Mouse (Mus musculus): ENCODE data around the gene Med12l. TPM values are rescaled to one million over a fixed set of nuclear protein-coding genes. Genes with fewer than 3 reads are reported as not detected.

The Med12l gene
- total and polyA plus RNA-seq, 2 experiments = 1.4 TPM

DNA sequence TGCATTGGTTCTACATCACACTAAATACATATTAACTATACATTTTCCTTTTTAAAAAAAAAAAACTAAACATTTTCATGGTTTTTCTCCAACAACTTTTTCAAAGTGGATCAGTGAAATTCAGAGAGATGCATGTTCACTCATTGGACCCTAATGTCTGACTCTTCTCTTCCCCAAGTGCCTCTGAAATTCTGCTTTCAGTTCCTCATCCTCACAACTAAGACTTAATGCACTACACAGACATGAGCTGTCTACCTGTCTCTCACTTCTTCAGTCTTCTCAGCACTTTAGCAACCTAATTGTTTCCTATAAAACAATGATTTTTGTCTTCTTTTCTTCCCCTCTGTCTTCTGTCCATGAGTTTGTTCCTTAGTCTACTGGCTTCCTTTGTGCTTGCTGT, 219.8 kb downstream of the Med12l start:
- H3K27ac ChIP-seq (replicated peaks; ENCODE audit: insufficient read depth, low read depth, low read length) = no peak overlapping the region
- no peak overlapping the region for H3K9ac ChIP-seq (ENCODE audit: low read depth, low read length)
- no peaks in the 10 kb centered on the region for H3K36me3 ChIP-seq (ENCODE audit: control insufficient read depth, insufficient read depth, low read length)
- H3K4me3 ChIP-seq (ENCODE audit: insufficient read depth, low read depth, low read length) = no peak overlapping the region
- no peak for DNase-seq (ENCODE audit: extremely low read depth, low read depth, low spot score)
- no peaks in the 10 kb centered on the region for H3K27me3 ChIP-seq (ENCODE audit: control insufficient read depth, insufficient read depth, low read length)
- no peaks in the 10 kb centered on the region for H3K79me2 ChIP-seq (ENCODE audit: control insufficient read depth, insufficient read depth, low read length)
- TF ChIP-seq CTCF (IDR thresholded peaks at IDR 0.05; ENCODE audit: low read depth, low read length) (no peak), POLR2A (IDR thresholded peaks at IDR 0.05; ENCODE audit: extremely low read depth, insufficient read depth, low read length) (no peak)
- no peaks in the 10 kb centered on the region; the same call in 1 of the 2 replicates for H3K4me1 ChIP-seq (ENCODE audit: control insufficient read depth, insufficient read depth, low read length)

- Histone ChIP-seq H3K27me3 (ENCODE audit: control insufficient read depth, insufficient read depth, low read length) (no peaks in the 10 kb centered on the region), H3K36me3 (ENCODE audit: control insufficient read depth, insufficient read depth, low read length) (no peaks in the 10 kb centered on the region), H3K27ac (replicated peaks; ENCODE audit: insufficient read depth, low read depth, low read length) (no peak overlapping the region), H3K79me2 (ENCODE audit: control insufficient read depth, insufficient read depth, low read length) (no peaks in the 10 kb centered on the region), H3K4me3 (ENCODE audit: insufficient read depth, low read depth, low read length) (no peak overlapping the region), H3K9ac (ENCODE audit: low read depth, low read length) (no peak overlapping the region), H3K4me1 (ENCODE audit: control insufficient read depth, insufficient read depth, low read length) (no peaks in the 10 kb centered on the region; the same call in 1 of the 2 replicates)
- no peak for DNase-seq (ENCODE audit: extremely low read depth, low read depth, low spot score)
- 97% methylated on average over 9 of the region's 9 CpGs for WGBS
- TF ChIP-seq CTCF (IDR thresholded peaks at IDR 0.05; ENCODE audit: low read depth, low read length) = no peak
- no peak for TF ChIP-seq POLR2A (IDR thresholded peaks at IDR 0.05; ENCODE audit: extremely low read depth, insufficient read depth, low read length)
These were observed 222.1 kb downstream of the Med12l start for GRCm38 (mm10) chr3:59227696-59228095.

- no peaks in the 10 kb centered on the region for H3K27me3 ChIP-seq (ENCODE audit: control insufficient read depth, insufficient read depth, low read length)
- TF ChIP-seq POLR2A (IDR thresholded peaks at IDR 0.05; ENCODE audit: extremely low read depth, insufficient read depth, low read length) (no peak), CTCF (IDR thresholded peaks at IDR 0.05; ENCODE audit: low read depth, low read length) (no peak)
- peak overlapping the region; percentile 75 for H3K27ac ChIP-seq (replicated peaks; ENCODE audit: insufficient read depth, low read depth, low read length)
- H3K4me3 ChIP-seq (ENCODE audit: insufficient read depth, low read depth, low read length) = no peak overlapping the region
- no peaks in the 10 kb centered on the region for H3K79me2 ChIP-seq (ENCODE audit: control insufficient read depth, insufficient read depth, low read length)
- H3K36me3 ChIP-seq (ENCODE audit: control insufficient read depth, insufficient read depth, low read length) = no peaks in the 10 kb centered on the region
- no peaks in the 10 kb centered on the region; the same call in 1 of the 2 replicates for H3K4me1 ChIP-seq (ENCODE audit: control insufficient read depth, insufficient read depth, low read length)
- WGBS = 66% methylated on average over 10 of the region's 10 CpGs
- peak; percentile 58 for DNase-seq (ENCODE audit: extremely low read depth, low read depth, low spot score)
- H3K9ac ChIP-seq (ENCODE audit: low read depth, low read length) = no peak overlapping the region
These were observed 223.3 kb downstream of the Med12l start for GRCm38 (mm10) chr3:59228730-59229551.

- TF ChIP-seq POLR2A (IDR thresholded peaks at IDR 0.05; ENCODE audit: extremely low read depth, insufficient read depth, low read length) = no peak
- no peak for TF ChIP-seq CTCF (IDR thresholded peaks at IDR 0.05; ENCODE audit: low read depth, low read length)
- no peak overlapping the region for H3K4me3 ChIP-seq (ENCODE audit: insufficient read depth, low read depth, low read length)
- no peaks in the 10 kb centered on the region for H3K36me3 ChIP-seq (ENCODE audit: control insufficient read depth, insufficient read depth, low read length)
- DNase-seq (ENCODE audit: extremely low read depth, low read depth, low spot score) = no peak
- WGBS = 90% methylated on average over 3 of the region's 3 CpGs
- no peak overlapping the region for H3K27ac ChIP-seq (replicated peaks; ENCODE audit: insufficient read depth, low read depth, low read length)
- H3K27me3 ChIP-seq (ENCODE audit: control insufficient read depth, insufficient read depth, low read length) = no peaks in the 10 kb centered on the region
- no peak overlapping the region for H3K9ac ChIP-seq (ENCODE audit: low read depth, low read length)
- no peaks in the 10 kb centered on the region; the same call in 1 of the 2 replicates for H3K4me1 ChIP-seq (ENCODE audit: control insufficient read depth, insufficient read depth, low read length)
- H3K79me2 ChIP-seq (ENCODE audit: control insufficient read depth, insufficient read depth, low read length) = no peaks in the 10 kb centered on the region
These were observed 225.3 kb downstream of the Med12l start for GRCm38 (mm10) chr3:59230912-59231311.

DNA sequence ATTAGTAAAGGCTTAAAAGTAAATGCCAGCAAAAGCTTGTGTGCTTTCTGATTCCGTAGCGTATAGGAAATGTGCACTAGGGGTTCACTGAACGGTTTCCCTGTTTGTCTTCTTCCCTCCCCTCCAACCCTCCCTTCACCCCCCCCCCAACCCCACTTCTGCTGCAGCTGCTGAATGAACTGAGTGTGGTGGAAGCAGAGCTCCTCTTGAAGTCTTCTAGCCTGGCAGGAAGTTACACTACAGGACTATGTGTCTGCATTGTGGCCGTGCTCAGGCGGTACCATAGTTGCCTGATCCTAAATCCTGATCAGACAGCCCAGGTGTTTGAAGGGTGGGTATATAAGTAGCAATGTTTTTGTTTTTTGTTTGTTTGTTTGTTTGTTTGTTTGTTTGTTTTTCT, 229.3 kb downstream of the Med12l start:
- TF ChIP-seq CTCF (IDR thresholded peaks at IDR 0.05; ENCODE audit: low read depth, low read length) (no peak), POLR2A (IDR thresholded peaks at IDR 0.05; ENCODE audit: extremely low read depth, insufficient read depth, low read length) (no peak)
- DNase-seq (ENCODE audit: extremely low read depth, low read depth, low spot score) = no peak
- H3K36me3 ChIP-seq (ENCODE audit: control insufficient read depth, insufficient read depth, low read length) = no peaks in the 10 kb centered on the region; the same call in 1 of the 2 replicates
- no peaks in the 10 kb centered on the region for H3K79me2 ChIP-seq (ENCODE audit: control insufficient read depth, insufficient read depth, low read length)
- H3K4me3 ChIP-seq (ENCODE audit: insufficient read depth, low read depth, low read length) = no peak overlapping the region
- H3K27ac ChIP-seq (replicated peaks; ENCODE audit: insufficient read depth, low read depth, low read length) = no peak overlapping the region
- WGBS = 82% methylated on average over 5 of the region's 5 CpGs
- no peaks in the 10 kb centered on the region for H3K4me1 ChIP-seq (ENCODE audit: control insufficient read depth, insufficient read depth, low read length)
- no peaks in the 10 kb centered on the region for H3K27me3 ChIP-seq (ENCODE audit: control insufficient read depth, insufficient read depth, low read length)
- no peak overlapping the region for H3K9ac ChIP-seq (ENCODE audit: low read depth, low read length)

GRCm38 (mm10) chr3:59243384-59243783, 237.8 kb downstream of the Med12l start:
- no peaks in the 10 kb centered on the region for H3K27me3 ChIP-seq (ENCODE audit: control insufficient read depth, insufficient read depth, low read length)
- H3K4me1 ChIP-seq (ENCODE audit: control insufficient read depth, insufficient read depth, low read length) = no peaks in the 10 kb centered on the region
- no peak overlapping the region for H3K9ac ChIP-seq (ENCODE audit: low read depth, low read length)
- no peak overlapping the region for H3K4me3 ChIP-seq (ENCODE audit: insufficient read depth, low read depth, low read length)
- H3K36me3 ChIP-seq (ENCODE audit: control insufficient read depth, insufficient read depth, low read length) = no peaks in the 10 kb centered on the region
- WGBS = 81% methylated on average over 6 of the region's 6 CpGs
- no peaks in the 10 kb centered on the region for H3K79me2 ChIP-seq (ENCODE audit: control insufficient read depth, insufficient read depth, low read length)
- TF ChIP-seq POLR2A (IDR thresholded peaks at IDR 0.05; ENCODE audit: extremely low read depth, insufficient read depth, low read length) (no peak), CTCF (IDR thresholded peaks at IDR 0.05; ENCODE audit: low read depth, low read length) (no peak)
- DNase-seq (ENCODE audit: extremely low read depth, low read depth, low spot score) = no peak
- H3K27ac ChIP-seq (replicated peaks; ENCODE audit: insufficient read depth, low read depth, low read length) = no peak overlapping the region

Measured in liver, adult 2 months (tissue).